Mouse (Mus musculus): ENCODE measurements at regions not wholly inside any gene's neighbourhood (a gene's known extent, or its start where the extent isn't known, plus 50 kb on each side); places are given as distances from the start of the nearest gene placed in this dataset.

DNA sequence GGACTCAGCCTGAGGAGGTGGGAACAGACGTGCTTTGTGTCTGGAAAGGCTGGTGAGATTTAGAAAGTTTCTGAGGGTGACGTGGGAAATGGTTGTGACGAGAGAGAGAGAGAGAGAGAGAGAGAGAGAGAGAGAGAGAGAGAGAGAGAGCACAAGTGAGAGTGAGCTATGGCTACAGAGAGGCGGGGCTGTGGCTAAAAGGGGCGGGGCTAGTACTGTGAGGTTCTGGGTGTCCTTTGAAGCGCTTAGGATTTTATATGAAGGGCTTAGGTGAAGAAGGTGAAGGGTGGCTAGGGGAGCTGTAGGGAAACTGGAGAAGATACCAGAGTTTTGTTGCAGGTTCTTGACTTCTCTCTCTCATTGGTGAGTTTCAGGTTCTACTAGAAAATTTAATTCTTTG lies 210.6 kb upstream of the Serp2 start:
- Histone ChIP-seq H3K9ac (replicated peaks) (no peak overlapping the region), H3K9me3 (no peaks in the 10 kb centered on the region; the same call in 1 of the 2 replicates), H3K36me3 (no peaks in the 10 kb centered on the region), H3K27ac (no peak overlapping the region), H3K4me3 (replicated peaks) (no peak overlapping the region), H3K4me2 (replicated peaks) (no peak overlapping the region), H3K27me3 (peaks cover 13% of the 10 kb centered on the region), H3K4me1 (replicated peaks) (peaks cover 37% of the 10 kb centered on the region)
- ATAC-seq = no peak
- WGBS = 66% methylated on average over 6 of the region's 6 CpGs

DNA sequence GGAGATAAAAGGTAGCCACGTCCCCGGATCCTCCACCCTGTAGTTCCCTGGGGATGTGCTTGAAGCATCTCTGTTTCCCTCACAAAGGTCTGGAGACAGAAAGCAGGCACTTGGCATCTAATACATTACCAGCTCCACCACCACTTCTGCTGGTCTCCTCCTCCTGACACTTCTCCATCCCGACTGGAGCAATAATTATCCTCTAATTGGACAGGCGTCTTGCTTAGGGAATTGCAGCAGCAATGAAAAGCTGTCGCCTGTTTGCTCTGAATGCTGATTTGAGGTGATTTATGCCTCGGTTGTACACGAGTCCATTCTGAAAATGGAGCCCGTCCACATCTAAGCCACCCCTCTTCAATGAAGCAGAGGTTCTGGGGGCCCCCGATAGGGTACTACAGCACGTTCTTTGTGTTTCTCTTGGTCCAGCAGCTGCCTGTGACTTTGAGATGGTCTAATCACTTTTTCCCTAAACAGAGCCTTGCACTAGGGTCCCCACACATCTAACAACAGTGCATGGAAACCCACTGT lies 209.6 kb upstream of the Serp2 start:
- 58% methylated on average over 10 of the region's 10 CpGs for WGBS

DNA sequence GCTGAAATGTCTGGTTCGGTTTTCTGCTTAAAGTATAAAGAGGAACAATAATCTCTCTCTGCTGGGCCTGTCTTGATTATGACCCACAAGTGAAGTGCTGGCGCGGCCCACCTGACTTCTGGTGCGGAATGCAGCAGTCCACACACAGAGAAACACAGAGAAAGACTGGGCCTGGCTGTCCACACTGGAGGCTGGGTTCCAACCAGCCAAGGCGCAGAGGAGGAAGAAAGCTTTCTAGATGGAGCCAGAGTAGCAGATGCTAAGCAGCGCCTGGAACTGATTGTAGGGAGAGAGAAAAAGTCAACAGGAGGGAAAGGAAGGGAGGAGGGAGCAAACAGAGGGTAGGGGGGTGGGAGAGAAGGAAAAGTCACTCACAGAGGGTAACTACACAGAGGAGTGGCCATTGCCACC lies 208.4 kb upstream of the Serp2 start:
- Histone ChIP-seq H3K4me3 (replicated peaks) (no peak overlapping the region), H3K27ac (peak overlapping the region; percentile 16; the same call in 1 of the 2 replicates)
- no peak for ATAC-seq

More for the DNA sequence above, 209.6 kb upstream of the Serp2 start:
- Histone ChIP-seq H3K27me3 (peaks cover 7% of the 10 kb centered on the region), H3K4me1 (replicated peaks) (peaks cover 31% of the 10 kb centered on the region), H3K36me3 (no peaks in the 10 kb centered on the region), H3K4me3 (replicated peaks) (no peak overlapping the region), H3K9ac (replicated peaks) (no peak overlapping the region), H3K27ac (no peak overlapping the region), H3K9me3 (no peaks in the 10 kb centered on the region; the same call in 1 of the 2 replicates), H3K4me2 (replicated peaks) (no peak overlapping the region)
- no peak for ATAC-seq

DNA sequence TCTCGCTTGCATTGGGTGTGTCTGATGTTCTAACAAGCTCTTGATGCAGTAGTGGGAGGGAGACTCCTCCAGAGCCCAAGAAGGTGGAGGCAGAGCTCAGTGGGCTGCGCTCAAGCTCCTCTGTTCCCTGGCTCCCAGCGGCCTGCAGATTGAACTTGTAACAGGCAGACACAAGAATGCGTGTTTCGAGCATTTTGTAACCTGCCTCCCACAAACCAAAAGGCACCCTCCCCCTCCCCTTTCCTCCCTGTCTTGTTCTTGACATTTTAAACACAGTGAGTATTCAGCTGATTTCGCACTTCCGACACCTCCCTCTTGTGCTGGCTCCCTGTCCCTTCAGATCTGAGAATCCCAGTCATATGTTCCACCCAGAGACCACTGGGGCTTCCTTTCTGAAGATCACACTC lies 207.7 kb upstream of the Serp2 start:
- Histone ChIP-seq H3K27me3 (peaks cover 7% of the 10 kb centered on the region), H3K36me3 (no peaks in the 10 kb centered on the region), H3K27ac (no peak overlapping the region), H3K9ac (replicated peaks) (peak overlapping the region; percentile 23; the same call in 1 of the 2 replicates), H3K4me1 (replicated peaks) (peaks cover 31% of the 10 kb centered on the region), H3K9me3 (no peaks in the 10 kb centered on the region; the same call in 1 of the 2 replicates), H3K4me3 (replicated peaks) (no peak overlapping the region), H3K4me2 (replicated peaks) (peak overlapping the region; percentile 13; the same call in 1 of the 2 replicates)
- ATAC-seq = no peak
- 19% methylated on average over 7 of the region's 7 CpGs for WGBS

More for the DNA sequence above, 208.4 kb upstream of the Serp2 start:
- H3K9me3 ChIP-seq = no peaks in the 10 kb centered on the region; the same call in 1 of the 2 replicates
- no peaks in the 10 kb centered on the region for H3K36me3 ChIP-seq
- WGBS = 68% methylated on average over 6 of the region's 6 CpGs
- no peak overlapping the region for H3K9ac ChIP-seq (replicated peaks)
- 0 out of 2 replicates have a peak overlapping the region, but pooled peaks have one; percentile 13 for H3K4me2 ChIP-seq (replicated peaks)
- H3K4me1 ChIP-seq (replicated peaks) = peaks cover 31% of the 10 kb centered on the region
- H3K27me3 ChIP-seq = peaks cover 7% of the 10 kb centered on the region

DNA sequence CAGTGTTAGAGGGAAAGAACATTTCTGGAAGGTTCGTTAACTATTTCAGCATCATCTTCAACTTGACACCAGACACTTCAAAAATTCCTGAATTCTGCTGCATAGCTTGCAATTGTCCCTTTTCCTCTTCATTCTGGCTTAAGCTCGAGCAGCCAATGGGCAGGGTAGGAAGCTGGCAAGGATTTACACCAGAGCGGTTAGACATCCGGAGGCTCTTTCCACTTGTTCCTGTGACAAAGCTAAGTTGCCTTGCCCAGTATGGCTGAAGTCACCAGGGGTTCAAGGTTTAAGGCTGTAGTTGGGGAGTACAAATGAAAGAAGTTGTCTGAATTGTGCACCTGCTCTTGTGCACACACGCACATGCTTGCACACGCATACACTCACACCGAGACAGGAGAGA lies 206.8 kb upstream of the Serp2 start:
- Histone ChIP-seq H3K9ac (replicated peaks) (no peak overlapping the region), H3K9me3 (no peaks in the 10 kb centered on the region), H3K27ac (no peak overlapping the region), H3K4me2 (replicated peaks) (no peak overlapping the region), H3K27me3 (peaks cover 7% of the 10 kb centered on the region), H3K36me3 (no peaks in the 10 kb centered on the region), H3K4me1 (replicated peaks) (peaks cover 31% of the 10 kb centered on the region), H3K4me3 (replicated peaks) (no peak overlapping the region)
- 87% methylated on average over 7 of the region's 7 CpGs for WGBS
- ATAC-seq = no peak

DNA sequence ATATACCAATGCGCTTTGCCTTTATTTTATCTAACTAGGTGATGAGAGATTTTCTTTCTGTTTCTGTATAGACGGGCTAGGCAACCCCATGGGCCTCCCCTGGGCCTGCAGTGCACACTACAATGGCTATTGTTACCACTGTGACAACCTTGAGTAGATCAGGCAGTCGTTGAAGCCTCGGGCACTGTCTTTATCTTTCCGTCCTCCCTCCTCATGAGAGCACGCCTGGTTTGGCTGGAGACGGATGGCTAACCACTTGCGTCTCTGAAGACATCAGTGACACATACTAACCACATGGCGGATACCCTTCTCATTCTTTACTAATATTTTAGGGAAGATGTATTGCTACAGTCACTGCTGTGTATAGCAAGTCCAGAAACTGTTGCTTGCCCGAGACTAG lies 206.1 kb upstream of the Serp2 start:
- H3K4me3 ChIP-seq (replicated peaks) = no peak overlapping the region
- H3K9ac ChIP-seq (replicated peaks) = no peak overlapping the region
- no peaks in the 10 kb centered on the region for H3K36me3 ChIP-seq
- H3K4me2 ChIP-seq (replicated peaks) = no peak overlapping the region
- no peak overlapping the region for H3K27ac ChIP-seq
- no peaks in the 10 kb centered on the region for H3K9me3 ChIP-seq
- H3K27me3 ChIP-seq = peaks cover 7% of the 10 kb centered on the region
- H3K4me1 ChIP-seq (replicated peaks) = peaks cover 31% of the 10 kb centered on the region
- 56% methylated on average over 10 of the region's 10 CpGs for WGBS
- no peak for ATAC-seq

- no peak for ATAC-seq
- Histone ChIP-seq H3K4me3 (replicated peaks) (no peak overlapping the region), H3K9me3 (no peaks in the 10 kb centered on the region), H3K4me1 (replicated peaks) (peaks cover 31% of the 10 kb centered on the region), H3K9ac (replicated peaks) (no peak overlapping the region), H3K36me3 (no peaks in the 10 kb centered on the region), H3K4me2 (replicated peaks) (no peak overlapping the region), H3K27ac (no peak overlapping the region), H3K27me3 (peaks cover 7% of the 10 kb centered on the region)
- WGBS = 93% methylated on average over 11 of the region's 11 CpGs
These were observed 205.0 kb upstream of the Serp2 start for GRCm38 (mm10) chr14:76761691-76762090.

- Histone ChIP-seq H3K9ac (replicated peaks) (no peak overlapping the region), H3K27me3 (peaks cover 7% of the 10 kb centered on the region), H3K4me1 (replicated peaks) (peaks cover 27% of the 10 kb centered on the region), H3K4me2 (replicated peaks) (no peak overlapping the region), H3K27ac (no peak overlapping the region), H3K36me3 (no peaks in the 10 kb centered on the region), H3K4me3 (replicated peaks) (no peak overlapping the region), H3K9me3 (no peaks in the 10 kb centered on the region)
- no peak for ATAC-seq
- WGBS = 95% methylated on average over 4 of the region's 4 CpGs
These were observed 204.6 kb upstream of the Serp2 start for GRCm38 (mm10) chr14:76761274-76761673.

GRCm38 (mm10) chr14:76760509-76761023 lies 203.9 kb upstream of the Serp2 start:
- peaks cover 7% of the 10 kb centered on the region for H3K27me3 ChIP-seq
- H3K4me3 ChIP-seq (replicated peaks) = no peak overlapping the region
- 81% methylated on average over 13 of the region's 13 CpGs for WGBS
- no peak for ATAC-seq
- no peak overlapping the region for H3K27ac ChIP-seq
- no peak overlapping the region for H3K9ac ChIP-seq (replicated peaks)
- no peak overlapping the region for H3K4me2 ChIP-seq (replicated peaks)
- H3K9me3 ChIP-seq = no peaks in the 10 kb centered on the region
- peaks cover 22% of the 10 kb centered on the region for H3K4me1 ChIP-seq (replicated peaks)
- no peaks in the 10 kb centered on the region for H3K36me3 ChIP-seq

DNA sequence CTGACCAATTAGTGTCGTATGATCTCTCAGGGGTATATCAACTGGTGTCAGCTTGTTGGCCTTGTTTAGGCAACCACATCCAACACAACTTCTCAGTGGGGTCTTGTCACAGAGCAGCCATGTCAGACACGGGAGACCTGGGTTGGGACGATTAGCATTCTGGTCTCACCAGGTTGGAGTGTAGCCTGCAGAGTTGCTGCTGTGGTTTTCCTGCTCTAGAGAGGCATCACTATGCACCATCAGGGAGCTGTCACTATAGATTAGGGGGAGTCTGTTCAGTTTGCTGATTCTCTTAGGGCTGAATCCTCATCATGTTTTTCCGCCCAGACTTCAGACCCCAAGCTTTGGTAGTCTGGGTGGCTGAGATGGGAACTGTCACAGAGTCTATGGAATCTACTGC lies 202.7 kb upstream of the Serp2 start:
- no peak for ATAC-seq
- 85% methylated on average over 4 of the region's 4 CpGs for WGBS
- no peaks in the 10 kb centered on the region for H3K36me3 ChIP-seq
- no peak overlapping the region for H3K27ac ChIP-seq
- H3K9me3 ChIP-seq = no peaks in the 10 kb centered on the region
- peaks cover 7% of the 10 kb centered on the region for H3K27me3 ChIP-seq
- H3K9ac ChIP-seq (replicated peaks) = no peak overlapping the region
- no peak overlapping the region for H3K4me2 ChIP-seq (replicated peaks)
- peaks cover 12% of the 10 kb centered on the region for H3K4me1 ChIP-seq (replicated peaks)
- no peak overlapping the region for H3K4me3 ChIP-seq (replicated peaks)

GRCm38 (mm10) chr14:76758589-76758988 lies 201.9 kb upstream of the Serp2 start:
- Histone ChIP-seq H3K27me3 (peaks cover under 1% of the 10 kb centered on the region), H3K4me1 (replicated peaks) (0 out of 2 replicates have a peak, but pooled peaks cover 5% of the 10 kb centered on the region), H3K9ac (replicated peaks) (no peak overlapping the region), H3K4me3 (replicated peaks) (no peak overlapping the region), H3K4me2 (replicated peaks) (no peak overlapping the region), H3K27ac (no peak overlapping the region), H3K36me3 (no peaks in the 10 kb centered on the region), H3K9me3 (no peaks in the 10 kb centered on the region)
- 85% methylated on average over 1 of the region's 1 CpGs for WGBS
- ATAC-seq = no peak

GRCm38 (mm10) chr14:76755591-76756376 lies 199.1 kb upstream of the Serp2 start:
- 81% methylated on average over 9 of the region's 9 CpGs for WGBS
- no peak for ATAC-seq

More at GRCm38 (mm10) chr14:76755591-76756376, 199.1 kb upstream of the Serp2 start:
- H3K36me3 ChIP-seq = no peaks in the 10 kb centered on the region
- H3K9me3 ChIP-seq = no peaks in the 10 kb centered on the region
- H3K4me1 ChIP-seq (replicated peaks) = no peaks in the 10 kb centered on the region
- H3K27me3 ChIP-seq = no peaks in the 10 kb centered on the region
- H3K4me2 ChIP-seq (replicated peaks) = no peak overlapping the region
- H3K27ac ChIP-seq = no peak overlapping the region
- no peak overlapping the region for H3K4me3 ChIP-seq (replicated peaks)
- no peak overlapping the region for H3K9ac ChIP-seq (replicated peaks)

Data from midbrain, embryonic 13.5 days (tissue).